Mouse (Mus musculus): ENCODE measurements around the gene Kbtbd12.
A peak's percentile ranks its signal among the peaks of the same experiment; 100 is the strongest.

Gene Kbtbd12

GRCm38 (mm10) chr6:88627317-88627811 lies 10.4 kb downstream of the Kbtbd12 start:
- peak; percentile 2 for DNase-seq (ENCODE audit: extremely low read depth, insufficient read length, low spot score)

GRCm38 (mm10) chr6:88626912-88627311 lies 10.8 kb downstream of the Kbtbd12 start:
- DNase-seq (ENCODE audit: extremely low read depth, insufficient read length, low spot score), result no peak

- DNase-seq (ENCODE audit: extremely low read depth, insufficient read length, low spot score), result no peak
These were observed 11.3 kb downstream of the Kbtbd12 start for GRCm38 (mm10) chr6:88626462-88626861.

- DNase-seq (ENCODE audit: extremely low read depth, insufficient read length, low spot score), result no peak
These were observed 15.8 kb downstream of the Kbtbd12 start for GRCm38 (mm10) chr6:88621816-88622481.

GRCm38 (mm10) chr6:88619542-88619941 lies 18.2 kb downstream of the Kbtbd12 start:
- DNase-seq (ENCODE audit: extremely low read depth, insufficient read length, low spot score), result no peak

- no peak for DNase-seq (ENCODE audit: extremely low read depth, insufficient read length, low spot score)
These were observed 22.4 kb downstream of the Kbtbd12 start for GRCm38 (mm10) chr6:88615352-88615751.

GRCm38 (mm10) chr6:88606417-88606816 lies 31.3 kb downstream of the Kbtbd12 start:
- no peak for DNase-seq (ENCODE audit: extremely low read depth, insufficient read length, low spot score)

- no peak for DNase-seq (ENCODE audit: extremely low read depth, insufficient read length, low spot score)
These were observed 32.0 kb downstream of the Kbtbd12 start for GRCm38 (mm10) chr6:88605715-88606114.

- no peak for DNase-seq (ENCODE audit: extremely low read depth, insufficient read length, low spot score)
These were observed 32.5 kb downstream of the Kbtbd12 start for GRCm38 (mm10) chr6:88605235-88605634.

GRCm38 (mm10) chr6:88596108-88596507 lies 41.6 kb downstream of the Kbtbd12 start:
- no peak for DNase-seq (ENCODE audit: extremely low read depth, insufficient read length, low spot score)

- DNase-seq (ENCODE audit: extremely low read depth, insufficient read length, low spot score), result no peak
These were observed 45.4 kb downstream of the Kbtbd12 start for GRCm38 (mm10) chr6:88592367-88592766.

- DNase-seq (ENCODE audit: extremely low read depth, insufficient read length, low spot score), result no peak
These were observed 47.5 kb downstream of the Kbtbd12 start for GRCm38 (mm10) chr6:88590231-88590630.

GRCm38 (mm10) chr6:88589517-88589916 lies 48.2 kb downstream of the Kbtbd12 start:
- DNase-seq (ENCODE audit: extremely low read depth, insufficient read length, low spot score), result no peak

GRCm38 (mm10) chr6:88588581-88589256 lies 49.0 kb downstream of the Kbtbd12 start:
- no peak for DNase-seq (ENCODE audit: extremely low read depth, insufficient read length, low spot score)

GRCm38 (mm10) chr6:88587091-88587490 lies 50.7 kb downstream of the Kbtbd12 start:
- no peak for DNase-seq (ENCODE audit: extremely low read depth, insufficient read length, low spot score)

GRCm38 (mm10) chr6:88583950-88584349 lies 53.8 kb downstream of the Kbtbd12 start:
- no peak for DNase-seq (ENCODE audit: extremely low read depth, insufficient read length, low spot score)

GRCm38 (mm10) chr6:88576495-88576894 lies 61.3 kb downstream of the Kbtbd12 start:
- DNase-seq (ENCODE audit: extremely low read depth, insufficient read length, low spot score), result no peak

GRCm38 (mm10) chr6:88566676-88567075 lies 71.1 kb downstream of the Kbtbd12 start:
- DNase-seq (ENCODE audit: extremely low read depth, insufficient read length, low spot score), result no peak

GRCm38 (mm10) chr6:88565033-88565432 lies 72.7 kb downstream of the Kbtbd12 start:
- no peak for DNase-seq (ENCODE audit: extremely low read depth, insufficient read length, low spot score)

GRCm38 (mm10) chr6:88560156-88560555 lies 77.6 kb downstream of the Kbtbd12 start:
- no peak for DNase-seq (ENCODE audit: extremely low read depth, insufficient read length, low spot score)

GRCm38 (mm10) chr6:88559688-88560087 lies 78.1 kb downstream of the Kbtbd12 start:
- no peak for DNase-seq (ENCODE audit: extremely low read depth, insufficient read length, low spot score)

GRCm38 (mm10) chr6:88558076-88558475 lies 79.7 kb downstream of the Kbtbd12 start:
- DNase-seq (ENCODE audit: extremely low read depth, insufficient read length, low spot score), result no peak

Data from 3134 (cell line).